Mouse (Mus musculus) activated CD4-positive, CD25-positive, alpha-beta regulatory T cell, adult 9 weeks (primary cell): Measurements from ENCODE around the gene Arsj. TPM values are rescaled to one million over a fixed set of nuclear protein-coding genes. Genes with fewer than 3 reads are reported as not detected.

ENCODE experiments used
- polyA plus RNA-seq: library from polyadenylated mRNA; unstranded; fragments of 100-300 nt; shearing (Covaris generic); gene quantifications from one replicate; pipeline ENCODE4 v1.2.1, GENCODE M21; 2017

Arsj gene
- not detected for polyA plus RNA-seq

DNA sequence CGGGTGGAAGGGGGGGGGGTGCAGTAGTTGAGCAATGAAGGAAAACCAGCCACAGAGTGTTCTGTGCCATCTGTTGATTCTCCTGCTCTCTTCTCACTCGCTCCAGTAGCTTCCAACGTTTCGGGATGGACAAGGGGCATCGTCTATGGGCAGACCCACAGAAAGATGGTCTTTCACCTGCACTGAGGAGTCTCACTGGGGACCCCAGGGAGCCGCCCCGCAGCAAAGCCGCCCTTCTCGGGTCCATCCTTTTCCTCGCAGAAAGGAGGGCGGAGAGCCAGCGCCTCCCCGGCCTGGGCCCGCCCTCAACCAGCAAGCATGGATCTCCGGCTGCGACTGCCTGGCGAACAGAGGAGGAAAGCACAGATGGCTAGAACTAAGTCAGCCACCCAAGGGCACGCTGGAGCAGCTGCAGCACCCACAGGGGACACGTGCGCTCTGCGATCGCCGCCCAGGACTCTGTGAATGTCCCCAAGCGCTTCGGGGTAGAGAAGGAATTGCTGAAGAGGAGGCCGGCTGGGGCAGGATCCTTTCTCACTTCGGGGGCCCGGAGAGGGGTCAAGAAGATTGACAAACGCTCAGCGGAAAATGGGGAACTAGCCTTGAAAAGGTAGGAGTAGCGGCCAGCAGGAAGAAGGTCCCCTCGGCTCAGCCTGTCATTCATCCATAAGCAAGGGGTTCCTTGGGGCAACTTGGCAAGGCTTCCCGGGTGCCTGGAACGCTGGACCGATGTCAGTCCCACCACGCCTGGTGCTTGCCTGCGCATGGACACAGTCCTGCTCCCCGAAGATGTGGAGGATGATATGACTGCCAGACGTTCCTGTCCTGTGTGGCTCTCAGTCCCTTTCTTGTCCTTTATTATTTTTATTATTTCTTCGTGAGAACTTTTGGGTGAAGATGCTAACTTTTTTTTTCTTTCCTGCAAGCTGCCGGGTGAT is at the start of gene Arsj:
Gene Arsj (plus strand): TSS at position 117 of the 938 bp plus-strand sequence.

Other genes with a start within 250 kb of the Arsj start
- gene Camk2d, start 232.6 kb downstream of the Arsj start, polyA plus RNA-seq, result 71.7 TPM